Mouse (Mus musculus): ENCODE measurements at regions not wholly inside any gene's neighbourhood (a gene's known extent, or its start where the extent isn't known, plus 50 kb on each side); places are given as distances from the start of the nearest gene placed in this dataset.

DNA sequence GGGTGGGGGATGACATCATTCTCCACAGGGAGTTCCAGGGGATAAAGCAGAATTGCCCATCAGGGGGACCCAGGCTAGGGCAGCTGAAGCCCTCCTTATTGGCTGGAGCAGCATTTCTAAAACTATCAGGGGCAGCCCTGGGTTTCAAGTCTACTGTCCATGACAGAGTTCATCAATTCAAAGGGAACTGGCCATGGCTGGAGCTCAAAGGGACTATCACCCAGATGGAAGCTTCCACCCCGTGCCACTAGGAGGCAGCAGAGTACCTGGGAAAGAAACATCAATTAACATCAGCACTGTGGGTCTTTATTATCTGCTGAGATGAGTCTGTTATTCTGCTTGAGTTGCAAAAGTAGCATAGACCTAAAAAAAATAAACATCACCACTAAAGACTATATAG lies 672.7 kb upstream of the Dpp10 start:
- no peaks in the 10 kb centered on the region for H3K27me3 ChIP-seq (replicated peaks; ENCODE audit: control insufficient read depth, insufficient read depth, low read length)
- H3K27ac ChIP-seq (ENCODE audit: low read depth) = no peak overlapping the region
- H3K9me3 ChIP-seq (ENCODE audit: control insufficient read depth, low read length) = no peaks in the 10 kb centered on the region
- DNase-seq (ENCODE audit: low spot score) (peak; percentile 59), ATAC-seq (replicated peaks; ENCODE audit: low FRiP score, low TSS enrichment, low read depth) (no peak)
- H3K4me3 ChIP-seq (ENCODE audit: low read depth, low read length) = no peak overlapping the region
- no peak overlapping the region for H3K4me2 ChIP-seq (ENCODE audit: low read length)
- H3K36me3 ChIP-seq (ENCODE audit: control insufficient read depth, insufficient read depth, low read length) = no peaks in the 10 kb centered on the region
- WGBS = 0% methylated on average over 1 of the region's 1 CpGs
- H3K9ac ChIP-seq (ENCODE audit: low read length) = no peak overlapping the region
- no peaks in the 10 kb centered on the region for H3K4me1 ChIP-seq (replicated peaks; ENCODE audit: control insufficient read depth, insufficient read depth, low read length)

GRCm38 (mm10) chr1:124706246-124706645 lies 660.9 kb upstream of the Dpp10 start:
- no peaks in the 10 kb centered on the region for H3K36me3 ChIP-seq (ENCODE audit: control insufficient read depth, insufficient read depth, low read length)
- no peaks in the 10 kb centered on the region for H3K9me3 ChIP-seq (ENCODE audit: control insufficient read depth, low read length)
- H3K4me1 ChIP-seq (replicated peaks; ENCODE audit: control insufficient read depth, insufficient read depth, low read length) = no peaks in the 10 kb centered on the region
- no peaks in the 10 kb centered on the region for H3K27me3 ChIP-seq (replicated peaks; ENCODE audit: control insufficient read depth, insufficient read depth, low read length)
- H3K4me2 ChIP-seq (ENCODE audit: low read length) = no peak overlapping the region
- H3K4me3 ChIP-seq (ENCODE audit: low read depth, low read length) = no peak overlapping the region
- no peak overlapping the region for H3K9ac ChIP-seq (ENCODE audit: low read length)
- no peak for ATAC-seq (replicated peaks; ENCODE audit: low FRiP score, low TSS enrichment, low read depth)
- H3K27ac ChIP-seq (ENCODE audit: low read depth) = no peak overlapping the region
- 86% methylated on average over 2 of the region's 2 CpGs for WGBS
- DNase-seq (ENCODE audit: low spot score) = no peak

DNA sequence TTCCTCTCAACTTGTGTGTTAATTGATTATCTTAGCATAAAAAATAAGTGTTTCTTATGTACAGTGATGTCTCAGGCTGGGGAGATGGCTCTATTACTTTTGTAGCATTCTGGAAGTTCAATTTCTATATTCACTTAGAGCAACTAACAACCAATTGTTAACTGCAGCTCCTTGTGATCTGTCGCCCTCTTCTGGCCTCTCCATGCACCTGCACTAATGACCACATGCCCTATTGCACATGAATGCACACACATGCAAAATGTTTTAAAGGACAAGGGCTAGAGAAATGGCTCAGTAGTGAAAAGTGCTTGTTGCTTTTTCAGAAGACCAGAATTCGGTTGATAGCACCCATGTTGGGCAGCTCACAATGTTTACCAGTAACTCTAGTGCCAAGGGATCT lies 629.1 kb upstream of the Dpp10 start:
- WGBS = 26% methylated on average over 2 of the region's 2 CpGs
- no peak for DNase-seq (ENCODE audit: low spot score)
- Histone ChIP-seq H3K4me2 (ENCODE audit: low read length) (no peak overlapping the region), H3K4me1 (replicated peaks; ENCODE audit: control insufficient read depth, insufficient read depth, low read length) (no peaks in the 10 kb centered on the region), H3K27me3 (replicated peaks; ENCODE audit: control insufficient read depth, insufficient read depth, low read length) (no peaks in the 10 kb centered on the region), H3K36me3 (ENCODE audit: control insufficient read depth, insufficient read depth, low read length) (no peaks in the 10 kb centered on the region), H3K27ac (ENCODE audit: low read depth) (no peak overlapping the region), H3K9ac (ENCODE audit: low read length) (no peak overlapping the region), H3K4me3 (ENCODE audit: low read depth, low read length) (no peak overlapping the region), H3K9me3 (ENCODE audit: control insufficient read depth, low read length) (no peaks in the 10 kb centered on the region)
- no peak for ATAC-seq (replicated peaks; ENCODE audit: low FRiP score, low TSS enrichment, low read depth)

DNA sequence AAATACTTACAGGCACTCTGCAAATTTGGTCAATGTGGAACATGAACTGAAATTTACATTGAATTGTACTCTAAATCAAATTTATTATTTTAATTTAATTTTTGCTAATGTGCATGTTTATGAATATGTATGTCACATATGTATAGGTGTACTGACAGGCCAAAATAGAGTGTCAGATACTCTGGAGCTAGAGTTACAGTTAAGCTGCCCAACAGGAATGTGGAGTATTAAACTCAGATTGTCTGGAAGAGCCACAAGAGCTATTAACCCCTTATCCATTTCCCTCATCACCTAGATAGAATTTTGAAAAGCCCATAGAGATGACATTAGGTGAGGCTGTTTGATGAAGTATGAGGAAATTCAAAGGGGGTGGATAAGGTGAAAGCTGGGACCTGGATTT lies 607.5 kb upstream of the Dpp10 start:
- ATAC-seq (replicated peaks; ENCODE audit: low FRiP score, low TSS enrichment, low read depth) = no peak
- no peak overlapping the region for H3K4me2 ChIP-seq (ENCODE audit: low read length)
- no peak overlapping the region for H3K4me3 ChIP-seq (ENCODE audit: low read depth, low read length)
- H3K36me3 ChIP-seq (ENCODE audit: control insufficient read depth, insufficient read depth, low read length) = no peaks in the 10 kb centered on the region
- H3K9me3 ChIP-seq (ENCODE audit: control insufficient read depth, low read length) = 0 out of 2 replicates have a peak, but pooled peaks cover 3% of the 10 kb centered on the region
- DNase-seq (ENCODE audit: low spot score) = no peak
- H3K4me1 ChIP-seq (replicated peaks; ENCODE audit: control insufficient read depth, insufficient read depth, low read length) = no peaks in the 10 kb centered on the region
- H3K27ac ChIP-seq (ENCODE audit: low read depth) = no peak overlapping the region
- H3K9ac ChIP-seq (ENCODE audit: low read length) = no peak overlapping the region
- H3K27me3 ChIP-seq (replicated peaks; ENCODE audit: control insufficient read depth, insufficient read depth, low read length) = no peaks in the 10 kb centered on the region

DNA sequence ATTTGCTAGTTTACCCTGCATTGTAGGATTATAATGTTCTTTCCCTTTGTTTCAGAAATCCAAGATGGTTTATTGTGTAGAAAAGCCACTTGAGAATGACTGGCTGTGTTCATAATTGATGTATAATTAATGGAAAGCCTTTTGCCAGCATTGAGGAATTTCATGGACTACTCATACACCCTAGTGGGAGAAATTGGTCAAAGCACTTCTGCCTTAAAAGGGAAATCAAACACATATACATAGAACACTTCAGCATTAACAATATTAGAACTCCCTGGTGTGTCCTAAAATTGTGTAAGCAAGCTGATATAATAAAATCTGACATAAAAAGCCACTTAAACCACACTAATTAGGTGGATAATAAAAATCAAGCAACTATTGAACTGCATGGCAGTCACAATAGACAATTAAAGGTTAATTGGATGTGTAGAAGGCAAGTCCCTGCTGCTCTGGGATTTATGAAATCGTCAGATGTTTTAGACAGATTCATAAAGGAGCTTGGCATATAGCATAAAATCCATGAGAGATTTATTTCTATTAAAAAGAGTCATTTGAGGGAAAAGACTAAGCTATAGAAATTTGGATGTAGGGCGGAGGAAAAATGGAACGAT lies 607.0 kb upstream of the Dpp10 start:
- Histone ChIP-seq H3K36me3 (ENCODE audit: control insufficient read depth, insufficient read depth, low read length) (no peaks in the 10 kb centered on the region), H3K4me2 (ENCODE audit: low read length) (no peak overlapping the region), H3K4me1 (replicated peaks; ENCODE audit: control insufficient read depth, insufficient read depth, low read length) (no peaks in the 10 kb centered on the region), H3K9ac (ENCODE audit: low read length) (no peak overlapping the region), H3K4me3 (ENCODE audit: low read depth, low read length) (no peak overlapping the region), H3K27ac (ENCODE audit: low read depth) (no peak overlapping the region), H3K27me3 (replicated peaks; ENCODE audit: control insufficient read depth, insufficient read depth, low read length) (no peaks in the 10 kb centered on the region), H3K9me3 (ENCODE audit: control insufficient read depth, low read length) (0 out of 2 replicates have a peak, but pooled peaks cover 3% of the 10 kb centered on the region)
- 88% methylated on average over 3 of the region's 3 CpGs for WGBS
- no peak for ATAC-seq (replicated peaks; ENCODE audit: low FRiP score, low TSS enrichment, low read depth)
- no peak for DNase-seq (ENCODE audit: low spot score)

DNA sequence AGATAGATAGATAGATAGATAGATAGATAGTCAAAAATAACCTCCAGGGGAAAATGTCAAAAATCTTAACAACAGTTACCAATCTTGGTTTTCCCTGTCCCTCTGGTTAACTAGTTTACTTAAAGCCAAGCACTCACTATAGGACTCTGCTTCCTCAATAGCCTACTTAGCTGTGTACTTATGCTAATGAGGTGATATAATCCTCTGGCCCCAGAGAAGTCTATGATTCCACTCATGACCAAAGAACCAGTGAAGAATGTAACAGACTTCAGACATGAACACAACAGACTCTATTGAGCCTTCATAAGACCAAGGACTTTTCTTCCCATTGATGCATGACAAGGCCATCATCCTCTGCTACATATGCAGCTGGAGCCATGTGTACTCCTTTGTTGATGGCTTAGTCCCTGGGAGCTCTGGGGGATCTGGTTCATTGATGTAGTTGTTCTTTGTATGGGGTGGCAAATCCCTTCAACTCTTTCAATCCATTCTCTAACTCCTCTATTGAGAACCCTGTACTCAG lies 589.9 kb upstream of the Dpp10 start:
- Histone ChIP-seq H3K27ac (ENCODE audit: low read depth) (no peak overlapping the region), H3K4me2 (ENCODE audit: low read length) (no peak overlapping the region), H3K36me3 (ENCODE audit: control insufficient read depth, insufficient read depth, low read length) (no peaks in the 10 kb centered on the region), H3K9ac (ENCODE audit: low read length) (no peak overlapping the region), H3K4me1 (replicated peaks; ENCODE audit: control insufficient read depth, insufficient read depth, low read length) (no peaks in the 10 kb centered on the region), H3K4me3 (ENCODE audit: low read depth, low read length) (no peak overlapping the region), H3K9me3 (ENCODE audit: control insufficient read depth, low read length) (no peaks in the 10 kb centered on the region), H3K27me3 (replicated peaks; ENCODE audit: control insufficient read depth, insufficient read depth, low read length) (no peaks in the 10 kb centered on the region)
- no peak for ATAC-seq (replicated peaks; ENCODE audit: low FRiP score, low TSS enrichment, low read depth)
- no peak for DNase-seq (ENCODE audit: low spot score)

GRCm38 (mm10) chr1:124630084-124630483 lies 584.7 kb upstream of the Dpp10 start:
- ATAC-seq (replicated peaks; ENCODE audit: low FRiP score, low TSS enrichment, low read depth) (no peak), DNase-seq (ENCODE audit: low spot score) (no peak)
- no peaks in the 10 kb centered on the region for H3K4me1 ChIP-seq (replicated peaks; ENCODE audit: control insufficient read depth, insufficient read depth, low read length)
- H3K9me3 ChIP-seq (ENCODE audit: control insufficient read depth, low read length) = no peaks in the 10 kb centered on the region
- H3K9ac ChIP-seq (ENCODE audit: low read length) = no peak overlapping the region
- H3K27me3 ChIP-seq (replicated peaks; ENCODE audit: control insufficient read depth, insufficient read depth, low read length) = no peaks in the 10 kb centered on the region
- no peak overlapping the region for H3K4me3 ChIP-seq (ENCODE audit: low read depth, low read length)
- H3K27ac ChIP-seq (ENCODE audit: low read depth) = no peak overlapping the region
- no peaks in the 10 kb centered on the region for H3K36me3 ChIP-seq (ENCODE audit: control insufficient read depth, insufficient read depth, low read length)
- no peak overlapping the region for H3K4me2 ChIP-seq (ENCODE audit: low read length)

GRCm38 (mm10) chr1:124584620-124585019 lies 539.3 kb upstream of the Dpp10 start:
- DNase-seq (ENCODE audit: low spot score) (no peak), ATAC-seq (replicated peaks; ENCODE audit: low FRiP score, low TSS enrichment, low read depth) (no peak)
- H3K27ac ChIP-seq (ENCODE audit: low read depth) = no peak overlapping the region
- no peaks in the 10 kb centered on the region for H3K36me3 ChIP-seq (ENCODE audit: control insufficient read depth, insufficient read depth, low read length)
- no peak overlapping the region for H3K9ac ChIP-seq (ENCODE audit: low read length)
- WGBS = 88% methylated on average over 1 of the region's 1 CpGs
- no peak overlapping the region for H3K4me2 ChIP-seq (ENCODE audit: low read length)
- H3K9me3 ChIP-seq (ENCODE audit: control insufficient read depth, low read length) = no peaks in the 10 kb centered on the region
- H3K27me3 ChIP-seq (replicated peaks; ENCODE audit: control insufficient read depth, insufficient read depth, low read length) = no peaks in the 10 kb centered on the region
- no peak overlapping the region for H3K4me3 ChIP-seq (ENCODE audit: low read depth, low read length)
- no peaks in the 10 kb centered on the region for H3K4me1 ChIP-seq (replicated peaks; ENCODE audit: control insufficient read depth, insufficient read depth, low read length)
